15 mouse cellular contexts compared by ENCODE assay signal in genomic region chr9:67144511-67144910, GRCm38 (mm10).
"Had no signal": no experiment of that assay in that cellular context is flagged by ENCODE, and none has a peak within 500 bp of the region (broad histone marks: within the 10 kb centered on the region; RNA-seq: fewer than 3 reads in every experiment).

No protein-coding gene starts in this region.

- ATAC-seq: liver, postnatal 0 days had no signal

- H3K27me3 ChIP-seq: lung, embryonic 15.5 days; midbrain, embryonic 12.5 days; neural tube, embryonic 12.5 days had no signal

- H3K4me3 ChIP-seq: lung, embryonic 15.5 days; megakaryocyte, embryonic 14.5 days; midbrain, embryonic 12.5 days; neural tube, embryonic 12.5 days had no signal

- H3K36me3 ChIP-seq: lung, embryonic 15.5 days; midbrain, embryonic 12.5 days; neural tube, embryonic 12.5 days had no signal

- H3K4me2 ChIP-seq: lung, embryonic 15.5 days; midbrain, embryonic 12.5 days; neural tube, embryonic 12.5 days had no signal

- DNase-seq: liver, postnatal 0 days; lung, adult 2 months; lung, postnatal 14 days; lung, postnatal 36 days; midbrain, embryonic 14.5 days; right cerebral cortex, postnatal 14 days; spleen, adult 18-20 months; thymus, adult 18-20 months; thymus, postnatal 14 days; thymus, postnatal 36 days had no signal

- H3K9me3 ChIP-seq: lung, embryonic 15.5 days; megakaryocyte, embryonic 14.5 days; midbrain, embryonic 12.5 days; neural tube, embryonic 12.5 days had no signal

- H3K27ac ChIP-seq: macrophage; midbrain, embryonic 12.5 days; neural tube, embryonic 12.5 days had no signal

- H3K9ac ChIP-seq: liver, postnatal 0 days; lung, embryonic 15.5 days; midbrain, embryonic 12.5 days; neural tube, embryonic 12.5 days had no signal

- H3K4me1 ChIP-seq: midbrain, embryonic 12.5 days had no signal
